Mouse (Mus musculus): ENCODE measurements at regions not wholly inside any gene's neighbourhood (a gene's known extent, or its start where the extent isn't known, plus 50 kb on each side); places are given as distances from the start of the nearest gene placed in this dataset.

DNA sequence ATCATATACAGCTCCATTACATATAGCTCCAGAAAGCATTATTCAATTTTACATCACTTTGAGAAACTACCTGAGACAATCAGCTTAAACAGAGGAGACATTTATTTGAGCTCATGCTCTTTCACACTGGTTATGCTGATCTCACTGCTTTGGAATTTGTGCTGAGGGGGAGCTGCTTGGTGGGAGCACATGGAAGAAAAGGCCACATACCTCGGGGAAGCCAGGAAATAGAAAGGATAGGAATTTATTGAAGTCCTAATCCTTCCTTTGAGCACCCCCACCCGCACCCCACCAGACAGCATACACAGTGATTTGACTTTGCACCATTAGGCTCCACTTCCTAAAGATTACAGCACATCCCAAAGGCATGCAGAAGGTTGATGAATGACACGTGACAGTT is 296.0 kb upstream of the Slc35b3 start:
- TF ChIP-seq CTCF (IDR thresholded peaks at IDR 0.05; ENCODE audit: control insufficient read depth, insufficient read depth, insufficient replicate concordance, low read depth, low read length) (no peak), POLR2A (IDR thresholded peaks at IDR 0.05; ENCODE audit: control insufficient read depth, low read depth, low read length) (no peak)
- Histone ChIP-seq H3K27me3 (ENCODE audit: control insufficient read depth, insufficient read depth, low read length) (no peaks in the 10 kb centered on the region), H3K4me3 (ENCODE audit: control insufficient read depth, low read depth, low read length) (no peak overlapping the region), H3K4me1 (ENCODE audit: control insufficient read depth, insufficient read depth, low read length) (no peaks in the 10 kb centered on the region), H3K36me3 (ENCODE audit: control insufficient read depth, insufficient read depth, low read length) (no peaks in the 10 kb centered on the region), H3K27ac (ENCODE audit: control insufficient read depth, insufficient read depth, low read depth, low read length) (no peak overlapping the region)

DNA sequence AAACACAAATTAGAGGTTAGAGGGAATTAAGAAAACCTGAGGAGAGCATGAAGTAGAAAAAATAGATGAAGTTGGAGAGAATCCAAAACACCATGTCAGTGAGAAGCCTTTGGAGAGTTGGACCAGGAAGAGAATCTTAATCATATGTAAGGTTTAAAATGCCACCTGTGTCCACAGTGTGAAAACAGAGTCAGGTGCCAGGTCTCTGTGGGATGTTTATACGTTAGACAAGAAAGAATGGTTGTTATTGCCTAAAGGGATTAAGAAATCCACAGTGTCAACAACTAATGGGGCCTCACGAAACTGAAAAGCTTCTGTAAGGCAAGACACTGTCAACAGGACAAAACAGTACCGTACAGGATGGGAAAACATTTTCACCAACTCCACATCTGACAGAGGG is 294.7 kb upstream of the Slc35b3 start:
- H3K4me1 ChIP-seq (ENCODE audit: control insufficient read depth, insufficient read depth, low read length) = no peaks in the 10 kb centered on the region
- no peak overlapping the region for H3K27ac ChIP-seq (ENCODE audit: control insufficient read depth, insufficient read depth, low read depth, low read length)
- no peaks in the 10 kb centered on the region for H3K36me3 ChIP-seq (ENCODE audit: control insufficient read depth, insufficient read depth, low read length)
- no peaks in the 10 kb centered on the region for H3K27me3 ChIP-seq (ENCODE audit: control insufficient read depth, insufficient read depth, low read length)
- H3K4me3 ChIP-seq (ENCODE audit: control insufficient read depth, low read depth, low read length) = no peak overlapping the region
- no peak for TF ChIP-seq CTCF (IDR thresholded peaks at IDR 0.05; ENCODE audit: control insufficient read depth, insufficient read depth, insufficient replicate concordance, low read depth, low read length)
- TF ChIP-seq POLR2A (IDR thresholded peaks at IDR 0.05; ENCODE audit: control insufficient read depth, low read depth, low read length) = no peak

DNA sequence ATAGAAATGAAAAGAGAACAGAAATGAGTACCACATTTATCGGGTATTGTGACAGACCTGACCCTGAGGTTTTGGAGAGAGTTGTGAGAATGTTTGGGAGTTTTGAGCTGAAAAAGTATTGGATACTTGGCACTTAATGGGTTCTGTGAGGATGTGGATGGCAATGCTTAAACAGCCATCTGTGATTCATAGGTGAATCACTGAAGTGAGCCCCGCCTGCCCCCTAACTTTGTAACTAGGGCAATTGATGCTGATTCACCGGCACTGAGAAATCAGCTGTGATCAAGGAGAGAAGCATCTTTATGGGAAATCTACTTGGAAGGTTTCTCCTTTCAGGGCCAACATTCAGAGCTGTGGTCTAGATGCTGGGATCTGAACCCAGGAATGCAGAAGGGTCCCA is 291.9 kb upstream of the Slc35b3 start:
- Histone ChIP-seq H3K4me3 (ENCODE audit: control insufficient read depth, low read depth, low read length) (no peak overlapping the region), H3K27me3 (ENCODE audit: control insufficient read depth, insufficient read depth, low read length) (no peaks in the 10 kb centered on the region), H3K36me3 (ENCODE audit: control insufficient read depth, insufficient read depth, low read length) (no peaks in the 10 kb centered on the region), H3K4me1 (ENCODE audit: control insufficient read depth, insufficient read depth, low read length) (no peaks in the 10 kb centered on the region), H3K27ac (ENCODE audit: control insufficient read depth, insufficient read depth, low read depth, low read length) (no peak overlapping the region)
- TF ChIP-seq POLR2A (IDR thresholded peaks at IDR 0.05; ENCODE audit: control insufficient read depth, low read depth, low read length) (no peak), CTCF (IDR thresholded peaks at IDR 0.05; ENCODE audit: control insufficient read depth, insufficient read depth, insufficient replicate concordance, low read depth, low read length) (no peak)

DNA sequence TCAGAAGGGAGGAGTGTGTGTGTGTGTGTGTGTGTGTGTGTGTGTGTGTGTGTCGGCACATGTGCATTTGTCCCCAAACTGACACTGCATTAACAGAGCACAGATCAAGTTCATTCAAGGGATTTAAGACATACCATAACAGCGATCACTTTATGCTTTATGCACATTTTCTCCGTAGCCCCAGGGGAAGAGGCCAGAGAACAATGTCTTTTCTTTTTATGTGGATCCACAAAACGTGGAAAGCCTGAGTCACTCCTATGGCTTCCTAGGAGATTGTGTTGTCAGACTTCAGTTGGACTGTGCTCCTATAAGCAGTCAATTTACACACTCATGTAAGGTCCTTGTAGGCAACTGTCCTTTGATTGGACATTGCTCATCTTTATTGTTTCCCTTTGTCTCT is 289.4 kb upstream of the Slc35b3 start:
- TF ChIP-seq POLR2A (IDR thresholded peaks at IDR 0.05; ENCODE audit: control insufficient read depth, low read depth, low read length) = no peak
- no peak for TF ChIP-seq CTCF (IDR thresholded peaks at IDR 0.05; ENCODE audit: control insufficient read depth, insufficient read depth, insufficient replicate concordance, low read depth, low read length)
- no peaks in the 10 kb centered on the region for H3K27me3 ChIP-seq (ENCODE audit: control insufficient read depth, insufficient read depth, low read length)
- no peak overlapping the region for H3K4me3 ChIP-seq (ENCODE audit: control insufficient read depth, low read depth, low read length)
- H3K36me3 ChIP-seq (ENCODE audit: control insufficient read depth, insufficient read depth, low read length) = no peaks in the 10 kb centered on the region
- no peak overlapping the region for H3K27ac ChIP-seq (ENCODE audit: control insufficient read depth, insufficient read depth, low read depth, low read length)
- H3K4me1 ChIP-seq (ENCODE audit: control insufficient read depth, insufficient read depth, low read length) = no peaks in the 10 kb centered on the region

DNA sequence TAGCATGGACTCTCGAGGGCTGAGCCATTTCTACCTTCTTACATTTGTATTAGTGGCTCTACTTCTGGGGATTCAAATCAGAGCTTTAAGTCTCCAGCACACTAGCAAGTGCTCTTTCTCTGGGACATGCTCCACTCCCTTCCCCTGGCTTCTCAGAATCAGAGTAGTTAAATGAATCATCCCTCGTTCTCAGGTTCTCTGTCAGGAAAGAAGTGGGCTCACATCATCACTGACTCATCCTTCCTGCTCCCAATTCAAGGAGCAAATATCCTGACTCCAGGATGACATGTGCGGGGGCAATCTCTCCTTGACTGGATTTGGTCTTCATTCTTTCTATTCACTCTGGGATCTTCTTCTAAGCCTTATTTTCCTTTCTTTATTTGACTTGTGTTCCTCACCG is 266.2 kb upstream of the Slc35b3 start:
- no peaks in the 10 kb centered on the region for H3K4me1 ChIP-seq (ENCODE audit: control insufficient read depth, insufficient read depth, low read length)
- H3K36me3 ChIP-seq (ENCODE audit: control insufficient read depth, insufficient read depth, low read length) = no peaks in the 10 kb centered on the region
- TF ChIP-seq CTCF (IDR thresholded peaks at IDR 0.05; ENCODE audit: control insufficient read depth, insufficient read depth, insufficient replicate concordance, low read depth, low read length) (no peak), POLR2A (IDR thresholded peaks at IDR 0.05; ENCODE audit: control insufficient read depth, low read depth, low read length) (no peak)
- H3K27ac ChIP-seq (ENCODE audit: control insufficient read depth, insufficient read depth, low read depth, low read length) = no peak overlapping the region
- no peaks in the 10 kb centered on the region for H3K27me3 ChIP-seq (ENCODE audit: control insufficient read depth, insufficient read depth, low read length)
- H3K4me3 ChIP-seq (ENCODE audit: control insufficient read depth, low read depth, low read length) = no peak overlapping the region

DNA sequence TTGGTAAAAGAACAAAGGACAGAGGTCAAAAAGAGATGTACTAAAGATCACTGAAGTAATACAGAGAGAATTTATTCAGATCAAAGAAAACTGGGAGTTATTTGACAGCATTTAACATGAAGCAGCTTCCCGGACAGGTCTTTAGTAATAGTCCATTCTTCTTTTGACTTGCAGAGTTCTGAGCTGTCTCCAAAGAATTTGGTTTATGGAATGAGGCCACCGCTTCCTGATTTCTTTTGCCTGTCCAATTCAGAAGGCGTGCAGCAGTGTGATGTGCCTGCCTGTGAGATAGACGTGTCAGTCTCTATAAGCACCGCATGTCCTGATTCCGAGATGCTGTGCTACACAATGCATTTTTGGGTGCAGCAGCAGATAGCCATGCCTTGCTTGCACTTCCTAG is 265.0 kb upstream of the Slc35b3 start:
- H3K27ac ChIP-seq (ENCODE audit: control insufficient read depth, insufficient read depth, low read depth, low read length) = no peak overlapping the region
- TF ChIP-seq CTCF (IDR thresholded peaks at IDR 0.05; ENCODE audit: control insufficient read depth, insufficient read depth, insufficient replicate concordance, low read depth, low read length) (no peak), POLR2A (IDR thresholded peaks at IDR 0.05; ENCODE audit: control insufficient read depth, low read depth, low read length) (no peak)
- no peaks in the 10 kb centered on the region for H3K27me3 ChIP-seq (ENCODE audit: control insufficient read depth, insufficient read depth, low read length)
- no peak overlapping the region for H3K4me3 ChIP-seq (ENCODE audit: control insufficient read depth, low read depth, low read length)
- H3K36me3 ChIP-seq (ENCODE audit: control insufficient read depth, insufficient read depth, low read length) = no peaks in the 10 kb centered on the region
- no peaks in the 10 kb centered on the region for H3K4me1 ChIP-seq (ENCODE audit: control insufficient read depth, insufficient read depth, low read length)

GRCm38 (mm10) chr13:39211076-39211475 is 250.4 kb upstream of the Slc35b3 start:
- no peak overlapping the region for H3K27ac ChIP-seq (ENCODE audit: control insufficient read depth, insufficient read depth, low read depth, low read length)
- no peak overlapping the region for H3K4me3 ChIP-seq (ENCODE audit: control insufficient read depth, low read depth, low read length)
- no peaks in the 10 kb centered on the region for H3K36me3 ChIP-seq (ENCODE audit: control insufficient read depth, insufficient read depth, low read length)
- H3K4me1 ChIP-seq (ENCODE audit: control insufficient read depth, insufficient read depth, low read length) = peaks cover 2% of the 10 kb centered on the region; the same call in 1 of the 2 replicates
- TF ChIP-seq POLR2A (IDR thresholded peaks at IDR 0.05; ENCODE audit: control insufficient read depth, low read depth, low read length) (no peak), CTCF (IDR thresholded peaks at IDR 0.05; ENCODE audit: control insufficient read depth, insufficient read depth, insufficient replicate concordance, low read depth, low read length) (no peak)
- H3K27me3 ChIP-seq (ENCODE audit: control insufficient read depth, insufficient read depth, low read length) = no peaks in the 10 kb centered on the region

- Histone ChIP-seq H3K36me3 (ENCODE audit: control insufficient read depth, insufficient read depth, low read length) (no peaks in the 10 kb centered on the region), H3K27ac (ENCODE audit: control insufficient read depth, insufficient read depth, low read depth, low read length) (no peak overlapping the region), H3K27me3 (ENCODE audit: control insufficient read depth, insufficient read depth, low read length) (no peaks in the 10 kb centered on the region), H3K4me1 (ENCODE audit: control insufficient read depth, insufficient read depth, low read length) (no peaks in the 10 kb centered on the region), H3K4me3 (ENCODE audit: control insufficient read depth, low read depth, low read length) (no peak overlapping the region)
- TF ChIP-seq CTCF (IDR thresholded peaks at IDR 0.05; ENCODE audit: control insufficient read depth, insufficient read depth, insufficient replicate concordance, low read depth, low read length) (no peak), POLR2A (IDR thresholded peaks at IDR 0.05; ENCODE audit: control insufficient read depth, low read depth, low read length) (no peak)
These were observed 223.1 kb upstream of the Slc35b3 start for GRCm38 (mm10) chr13:39183715-39184179.

Data from testis, adult 2 months (tissue).